Mouse (Mus musculus): ENCODE measurements around the gene Mamstr.

- no peak for TF ChIP-seq CTCF (IDR thresholded peaks at IDR 0.05; ENCODE audit: borderline replicate concordance, insufficient read depth, low read depth, low read length)
- no peak for TF ChIP-seq POLR2A (IDR thresholded peaks at IDR 0.05; ENCODE audit: borderline replicate concordance, insufficient read depth, low read length)
Observed at GRCm38 (mm10) chr7:45642083-45642482, 2.3 kb downstream of the Mamstr start.
